Mouse (Mus musculus) myocyte (in vitro differentiated cells): ENCODE measurements around the gene Iqschfp. TPM values are rescaled to one million over a fixed set of nuclear protein-coding genes. Genes with fewer than 3 reads are reported as not detected.

Experiments
- H3K27me3 ChIP-seq: one replicate; pipeline ENCODE4 v1.6.1; 2011; ENCODE audit not compliant: control insufficient read depth, insufficient read depth, insufficient read length
- H3K36me3 ChIP-seq: one replicate; pipeline ENCODE4 v1.6.1; 2011; ENCODE audit not compliant: control insufficient read depth, insufficient read depth
- H3K4me2 ChIP-seq: one replicate; pipeline ENCODE4 v1.6.1; 2011; ENCODE audit warnings: low read depth, control low read depth
- H3K4me3 ChIP-seq: one replicate; pipeline ENCODE4 v1.5.1; 2011; ENCODE audit warnings: mild to moderate bottlenecking, control low read depth, moderate library complexity
- H3K79me2 ChIP-seq: one replicate; pipeline ENCODE4 v1.6.1; 2011; ENCODE audit not compliant: control insufficient read depth, insufficient read depth
- H3ac ChIP-seq: one replicate; pipeline ENCODE4 v1.6.1; 2011; ENCODE audit not compliant: control insufficient read depth, insufficient read length
- CEBPB ChIP-seq: IDR thresholded peaks from 2 replicates; pipeline ENCODE4 v1.6.1; 2011; ENCODE audit warnings: mild to moderate bottlenecking, moderate library complexity; ENCODE audit not compliant: poor library complexity, insufficient read depth, severe bottlenecking
- E2F4 ChIP-seq: IDR thresholded peaks from one replicate; pipeline ENCODE4 v1.6.1; 2011; ENCODE audit warnings: mild to moderate bottlenecking, control low read depth, moderate library complexity; ENCODE audit not compliant: insufficient read depth
- MAX ChIP-seq: IDR thresholded peaks from one replicate; pipeline ENCODE4 v1.6.1; 2011; ENCODE audit warnings: low read depth, mild to moderate bottlenecking, control low read depth
- MYOD1 ChIP-seq, 3 experiments: IDR thresholded peaks; one replicate each; pipeline ENCODE4 v1.6.1; 2011; ENCODE audit warnings: control low read depth in 2 of 3, low read depth in 2 of 3, mild to moderate bottlenecking in 2 of 3, moderate library complexity in 1 of 3; ENCODE audit not compliant: insufficient read length in 2 of 3, control insufficient read depth in 1 of 3
- MYOG ChIP-seq, 3 experiments: IDR thresholded peaks; one replicate each; pipeline ENCODE4 v1.6.1; 2011; ENCODE audit warnings: control low read depth in 2 of 3, low read depth in 2 of 3, mild to moderate bottlenecking in 2 of 3; ENCODE audit not compliant: insufficient read length in 2 of 3, control insufficient read depth in 1 of 3, insufficient read depth in 1 of 3
- POLR2A ChIP-seq: IDR thresholded peaks from one replicate; pipeline ENCODE4 v1.6.1; 2011; ENCODE audit warnings: low read depth, mild to moderate bottlenecking, control low read depth, moderate library complexity; ENCODE audit not compliant: insufficient read length
- POLR2AphosphoS2 ChIP-seq: IDR thresholded peaks from one replicate; pipeline ENCODE4 v1.6.1; 2011; ENCODE audit warnings: low read depth, control low read depth; ENCODE audit not compliant: insufficient read length
- REST ChIP-seq: IDR thresholded peaks from one replicate; pipeline ENCODE4 v1.6.1; 2011; ENCODE audit warnings: mild to moderate bottlenecking, control low read depth, moderate library complexity; ENCODE audit not compliant: insufficient read depth, insufficient read length
- SRF ChIP-seq: IDR thresholded peaks from one replicate; pipeline ENCODE4 v1.6.1; 2011; ENCODE audit warnings: low read depth; ENCODE audit not compliant: control insufficient read depth, insufficient read length
- TCF12 ChIP-seq: IDR thresholded peaks from one replicate; pipeline ENCODE4 v1.6.1; 2011; ENCODE audit warnings: mild to moderate bottlenecking, control low read depth; ENCODE audit not compliant: poor library complexity, insufficient read depth, severe bottlenecking
- TCF3 ChIP-seq: IDR thresholded peaks from one replicate; pipeline ENCODE4 v1.6.1; 2011; ENCODE audit warnings: low read depth, control low read depth; ENCODE audit not compliant: insufficient read length
- USF1 ChIP-seq: IDR thresholded peaks from one replicate; pipeline ENCODE4 v1.6.1; 2011; ENCODE audit warnings: low read depth, mild to moderate bottlenecking, control low read depth, moderate library complexity
- polyA plus RNA-seq: library from polyadenylated mRNA; unstranded; fragments of >200 nt; fragmentation: generic; extraction: Trizol; gene quantifications from one replicate; pipeline ENCODE4 v1.2.1, GENCODE M21; 2012; ENCODE audit warnings: missing spikeins

Gene Iqschfp
- not detected for polyA plus RNA-seq

- TF ChIP-seq MYOD1 (IDR thresholded peaks at IDR 0.05; ENCODE audit: control insufficient read depth in 1 of 3, insufficient read length in 2 of 3, low read depth in 2 of 3) (no peak), USF1 (no peak), E2F4 (no peak), POLR2AphosphoS2 (no peak), TCF12 (no peak), REST (no peak), MYOG (IDR thresholded peaks at IDR 0.05; ENCODE audit: control insufficient read depth in 1 of 3, insufficient read depth in 1 of 3, insufficient read length in 2 of 3, low read depth in 2 of 3) (no peak), SRF (no peak), TCF3 (no peak), CEBPB (no peak), POLR2A (no peak), MAX (no peak)
- Histone ChIP-seq H3ac (no peak within 1 kb of the TSS), H3K4me3 (no peak within 1 kb of the TSS), H3K36me3 (no peaks in the 10 kb centered on the region), H3K79me2 (no peaks in the 10 kb centered on the region), H3K27me3 (peaks cover 5% of the 10 kb centered on the region), H3K4me2 (no peak within 1 kb of the TSS)
These were observed at the start of gene Iqschfp, which contains the start of gene Iqcj for GRCm38 (mm10) chr3:67892026-67892705. Gene Iqschfp (plus strand): TSS chr3:67892232. Gene Iqcj (plus strand): TSS chr3:67892220.

- no peak overlapping the region for H3K4me2 ChIP-seq
- H3K4me3 ChIP-seq: no peak overlapping the region
- no peaks in the 10 kb centered on the region for H3K79me2 ChIP-seq
- no peaks in the 10 kb centered on the region for H3K36me3 ChIP-seq
- no peak overlapping the region for H3ac ChIP-seq
- H3K27me3 ChIP-seq: no peaks in the 10 kb centered on the region
- no peak for TF ChIP-seq POLR2AphosphoS2
- no peak for TF ChIP-seq TCF3
- TF ChIP-seq USF1: no peak
- TF ChIP-seq E2F4: no peak
- TF ChIP-seq CEBPB: no peak
- no peak for TF ChIP-seq MAX
- no peak for TF ChIP-seq POLR2A
- TF ChIP-seq SRF: no peak
- TF ChIP-seq MYOD1 (IDR thresholded peaks at IDR 0.05; ENCODE audit: control insufficient read depth in 1 of 3, insufficient read length in 2 of 3, low read depth in 2 of 3): no peak
- TF ChIP-seq MYOG (IDR thresholded peaks at IDR 0.05; ENCODE audit: control insufficient read depth in 1 of 3, insufficient read depth in 1 of 3, insufficient read length in 2 of 3, low read depth in 2 of 3): no peak
These were observed 39.6 kb upstream of the Iqschfp start for GRCm38 (mm10) chr3:67852397-67852796.

GRCm38 (mm10) chr3:67861524-67861923, 30.5 kb upstream of the Iqschfp start:
- Histone ChIP-seq H3K36me3 (no peaks in the 10 kb centered on the region), H3K4me2 (no peak overlapping the region), H3K27me3 (no peaks in the 10 kb centered on the region), H3K79me2 (no peaks in the 10 kb centered on the region), H3ac (no peak overlapping the region), H3K4me3 (no peak overlapping the region)
- TF ChIP-seq POLR2A: no peak
- TF ChIP-seq MYOG (IDR thresholded peaks at IDR 0.05; ENCODE audit: control insufficient read depth in 1 of 3, insufficient read depth in 1 of 3, insufficient read length in 2 of 3, low read depth in 2 of 3): no peak
- TF ChIP-seq SRF: no peak
- no peak for TF ChIP-seq REST
- no peak for TF ChIP-seq TCF12
- TF ChIP-seq POLR2AphosphoS2: no peak
- TF ChIP-seq E2F4: no peak
- no peak for TF ChIP-seq USF1
- TF ChIP-seq CEBPB: no peak
- TF ChIP-seq MYOD1 (IDR thresholded peaks at IDR 0.05; ENCODE audit: control insufficient read depth in 1 of 3, insufficient read length in 2 of 3, low read depth in 2 of 3): no peak
- no peak for TF ChIP-seq MAX
- no peak for TF ChIP-seq TCF3

- no peaks in the 10 kb centered on the region for H3K36me3 ChIP-seq
- no peak overlapping the region for H3K4me3 ChIP-seq
- TF ChIP-seq REST (no peak), CEBPB (no peak), E2F4 (no peak), MYOG (IDR thresholded peaks at IDR 0.05; ENCODE audit: control insufficient read depth in 1 of 3, insufficient read depth in 1 of 3, insufficient read length in 2 of 3, low read depth in 2 of 3) (no peak), TCF3 (no peak), POLR2A (no peak), USF1 (no peak), MAX (no peak), MYOD1 (IDR thresholded peaks at IDR 0.05; ENCODE audit: control insufficient read depth in 1 of 3, insufficient read length in 2 of 3, low read depth in 2 of 3) (no peak), SRF (no peak), TCF12 (no peak), POLR2AphosphoS2 (no peak)
- H3ac ChIP-seq: no peak overlapping the region
- no peaks in the 10 kb centered on the region for H3K27me3 ChIP-seq
- no peaks in the 10 kb centered on the region for H3K79me2 ChIP-seq
- no peak overlapping the region for H3K4me2 ChIP-seq
These were observed 24.5 kb upstream of the Iqschfp start for GRCm38 (mm10) chr3:67867420-67868065.
